Mouse (Mus musculus) liver, adult 2 months (tissue): ENCODE data around the gene Tnfsf12. TPM values are rescaled to one million over a fixed set of nuclear protein-coding genes. Genes with fewer than 3 reads are reported as not detected.

Experiments
- DNase-seq: peaks from one replicate; pipeline ENCODE4 v3.0.0-alpha.2; 2011; ENCODE audit warnings: low read depth, low spot score; ENCODE audit errors: extremely low read depth
- H3K27ac ChIP-seq: fragments of 200-500 bp; replicated peaks from 2 replicates; pipeline ENCODE4 v1.5.1; 2012; ENCODE audit warnings: low read depth, mild to moderate bottlenecking, control low read depth, inconsistent platforms, low read length; ENCODE audit not compliant: insufficient read depth
- H3K27me3 ChIP-seq: fragments of 200-500 bp; 2 replicates; pipeline ENCODE4 v1.6.1; 2012; ENCODE audit warnings: mild to moderate bottlenecking, moderate library complexity, low read length, inconsistent platforms; ENCODE audit not compliant: control insufficient read depth, insufficient read depth
- H3K36me3 ChIP-seq: fragments of 200-500 bp; 2 replicates; pipeline ENCODE4 v1.6.1; 2012; ENCODE audit warnings: low read length, inconsistent platforms; ENCODE audit not compliant: control insufficient read depth, insufficient read depth
- H3K4me1 ChIP-seq: fragments of 200-500 bp; 2 replicates; pipeline ENCODE4 v1.6.1; 2011; ENCODE audit warnings: low read length; ENCODE audit not compliant: control insufficient read depth, insufficient read depth
- H3K4me3 ChIP-seq: fragments of 200-500 bp; 2 replicates; pipeline ENCODE4 v1.5.1; 2011; ENCODE audit warnings: low read depth, mild to moderate bottlenecking, control low read depth, low read length, moderate library complexity; ENCODE audit not compliant: insufficient read depth
- H3K79me2 ChIP-seq: fragments of 200-500 bp; 2 replicates; pipeline ENCODE4 v1.6.1; 2012; ENCODE audit warnings: inconsistent platforms, mild to moderate bottlenecking, low read length, moderate library complexity; ENCODE audit not compliant: control insufficient read depth, insufficient read depth
- H3K9ac ChIP-seq: fragments of 200-500 bp; 2 replicates; pipeline ENCODE4 v1.6.1; 2012; ENCODE audit warnings: low read depth, mild to moderate bottlenecking, control low read depth, inconsistent platforms, low read length
- CTCF ChIP-seq: fragments of 200-500 bp; IDR thresholded peaks from 2 replicates; pipeline ENCODE4 v1.5.1; 2011; ENCODE audit warnings: low read depth, low read length, control low read depth
- POLR2A ChIP-seq: fragments of 200-500 bp; IDR thresholded peaks from 2 replicates; pipeline ENCODE4 v1.6.1; 2011; ENCODE audit warnings: low read length, control low read depth; ENCODE audit not compliant: insufficient read depth; ENCODE audit errors: extremely low read depth
- WGBS: fragments of 180-500 bp; shearing (Covaris S2); methylation state at CpG from one replicate; pipeline ENCODE4 v1.1.7; 2018; 5-methylcytosine and 5-hydroxymethylcytosine counted together
- polyA plus RNA-seq: library from polyadenylated mRNA; depleted of rRNA; stranded (reverse); fragments of >200 nt; gene quantifications from 2 replicates; pipeline ENCODE4 v1.2.3, GENCODE M21; 2012
- total RNA-seq: library from RNA; depleted of rRNA; stranded (reverse); fragments of >200 nt; gene quantifications from 2 replicates; pipeline ENCODE4 v1.2.3, GENCODE M21; 2014

Tnfsf12 gene
- total and polyA plus RNA-seq, 2 experiments: 2.6 to 18.0 TPM

- H3K36me3 ChIP-seq: no peaks in the 10 kb centered on the region
- H3K27ac ChIP-seq: no peak overlapping the region
- peaks cover 4% of the 10 kb centered on the region; the same call in 1 of the 2 replicates for H3K4me1 ChIP-seq
- no peaks in the 10 kb centered on the region for H3K27me3 ChIP-seq
- H3K79me2 ChIP-seq: no peaks in the 10 kb centered on the region
- H3K4me3 ChIP-seq: no peak overlapping the region
- no peak for DNase-seq
- H3K9ac ChIP-seq: no peak overlapping the region
- WGBS: 90% methylated on average over 20 of the region's 20 CpGs
- no peak for TF ChIP-seq POLR2A
- TF ChIP-seq CTCF: no peak
Measured at GRCm38 (mm10) chr11:69712954-69713672, 17.5 kb upstream of the Tnfsf12 start.

- Histone ChIP-seq H3K4me1 (peaks cover 4% of the 10 kb centered on the region; the same call in 1 of the 2 replicates), H3K36me3 (no peaks in the 10 kb centered on the region), H3K27ac (no peak overlapping the region), H3K27me3 (no peaks in the 10 kb centered on the region), H3K79me2 (no peaks in the 10 kb centered on the region), H3K4me3 (no peak overlapping the region), H3K9ac (no peak overlapping the region)
- WGBS: 90% methylated on average over 2 of the region's 2 CpGs
- no peak for DNase-seq
- no peak for TF ChIP-seq CTCF
- no peak for TF ChIP-seq POLR2A
Measured at GRCm38 (mm10) chr11:69711082-69711481, 15.4 kb upstream of the Tnfsf12 start.

GRCm38 (mm10) chr11:69710470-69710869, 14.8 kb upstream of the Tnfsf12 start:
- no peak for TF ChIP-seq POLR2A
- Histone ChIP-seq H3K79me2 (no peaks in the 10 kb centered on the region), H3K4me3 (no peak overlapping the region), H3K27ac (no peak overlapping the region), H3K9ac (no peak overlapping the region), H3K27me3 (no peaks in the 10 kb centered on the region), H3K36me3 (no peaks in the 10 kb centered on the region), H3K4me1 (peaks cover 2% of the 10 kb centered on the region; the same call in 1 of the 2 replicates)
- DNase-seq: no peak
- 92% methylated on average over 3 of the region's 3 CpGs for WGBS

GRCm38 (mm10) chr11:69709554-69710446, 14.2 kb upstream of the Tnfsf12 start:
- DNase-seq: no peak
- H3K9ac ChIP-seq: no peak overlapping the region
- WGBS: 71% methylated on average over 11 of the region's 11 CpGs
- H3K36me3 ChIP-seq: no peaks in the 10 kb centered on the region
- H3K4me3 ChIP-seq: no peak overlapping the region
- H3K27ac ChIP-seq: no peak overlapping the region
- TF ChIP-seq CTCF (no peak), POLR2A (no peak)
- no peaks in the 10 kb centered on the region for H3K27me3 ChIP-seq
- no peaks in the 10 kb centered on the region for H3K79me2 ChIP-seq
- no peaks in the 10 kb centered on the region for H3K4me1 ChIP-seq

- no peak overlapping the region for H3K27ac ChIP-seq
- 92% methylated on average over 3 of the region's 3 CpGs for WGBS
- no peaks in the 10 kb centered on the region for H3K79me2 ChIP-seq
- TF ChIP-seq CTCF (no peak), POLR2A (no peak)
- H3K4me1 ChIP-seq: no peaks in the 10 kb centered on the region
- no peak for DNase-seq
- H3K27me3 ChIP-seq: no peaks in the 10 kb centered on the region
- no peaks in the 10 kb centered on the region for H3K36me3 ChIP-seq
- H3K9ac ChIP-seq: no peak overlapping the region
- H3K4me3 ChIP-seq: no peak overlapping the region
Measured at GRCm38 (mm10) chr11:69708614-69709265, 13.1 kb upstream of the Tnfsf12 start.
